Mouse (Mus musculus) limb, embryonic 10.5 days (tissue): ENCODE results near the gene Cntn4. TPM values are rescaled to one million over a fixed set of nuclear protein-coding genes. Genes with fewer than 3 reads are reported as not detected.
"Not testable (repeated sequence)": the region's sequence is repeated elsewhere in the genome, so short reads cannot be mapped to it uniquely, and the experiment has no call there.

Experiments
- DNase-seq: peaks from one replicate; pipeline ENCODE4 v3.0.0-alpha.2; 2017; ENCODE audit warnings: low spot score
- H3K27ac ChIP-seq: fragments of 300-500 bp; sonication (generic); 2 replicates; pipeline ENCODE4 v1.5.1; 2016; ENCODE audit warnings: mild to moderate bottlenecking
- H3K27me3 ChIP-seq: fragments of 300-500 bp; sonication (generic); 2 replicates; pipeline ENCODE4 v1.6.1; 2016; ENCODE audit warnings: low read depth, mild to moderate bottlenecking; ENCODE audit not compliant: poor library complexity, severe bottlenecking
- H3K36me3 ChIP-seq: fragments of 300-500 bp; sonication (generic); 2 replicates; pipeline ENCODE4 v1.6.1; 2016; ENCODE audit warnings: mild to moderate bottlenecking, moderate library complexity
- H3K4me1 ChIP-seq: fragments of 300-500 bp; sonication (generic); 2 replicates; pipeline ENCODE4 v1.6.1; 2016
- H3K4me3 ChIP-seq: fragments of 300-500 bp; sonication (generic); 2 replicates; pipeline ENCODE4 v1.5.1; 2016; ENCODE audit warnings: mild to moderate bottlenecking, moderate library complexity
- H3K9me3 ChIP-seq: fragments of 300-500 bp; sonication (generic); replicated peaks from 2 replicates; pipeline ENCODE4 v1.6.1; 2016; ENCODE audit warnings: mild to moderate bottlenecking
- WGBS: fragments of 180-500 bp; shearing (Covaris S2); methylation state at CpG from one replicate; pipeline ENCODE4 v1.1.7; 2016; 5-methylcytosine and 5-hydroxymethylcytosine counted together
- polyA plus RNA-seq: library from polyadenylated mRNA; unstranded; fragments of >200 nt; fragmentation: Nextera tagmentation; extraction: Ambion mirVana; gene quantifications from 2 replicates; pipeline ENCODE4 v1.2.1, GENCODE M21; 2016

Gene Cntn4
- polyA plus RNA-seq, 1 experiment from 2014 or later: 0.81 TPM

GRCm38 (mm10) chr6:106358801-106359200 lies 681.3 kb downstream of the Cntn4 start:
- WGBS: 86% methylated on average over 2 of the region's 2 CpGs
- not testable (repeated sequence) for H3K9me3 ChIP-seq, H3K27ac ChIP-seq, H3K36me3 ChIP-seq, H3K27me3 ChIP-seq, DNase-seq, H3K4me1 ChIP-seq, H3K4me3 ChIP-seq

- no peak overlapping the region for H3K27ac ChIP-seq
- no peak overlapping the region for H3K4me3 ChIP-seq
- DNase-seq: no peak
- H3K36me3 ChIP-seq: no peaks in the 10 kb centered on the region
- no peaks in the 10 kb centered on the region for H3K9me3 ChIP-seq
- H3K4me1 ChIP-seq: no peaks in the 10 kb centered on the region
- 86% methylated on average over 6 of the region's 6 CpGs for WGBS
- H3K27me3 ChIP-seq: no peaks in the 10 kb centered on the region
These were observed 704.0 kb downstream of the Cntn4 start for GRCm38 (mm10) chr6:106381288-106382025.

GRCm38 (mm10) chr6:106387833-106388406 lies 710.5 kb downstream of the Cntn4 start:
- 90% methylated on average over 2 of the region's 2 CpGs for WGBS
- H3K9me3 ChIP-seq: no peaks in the 10 kb centered on the region
- no peak overlapping the region for H3K4me3 ChIP-seq
- H3K4me1 ChIP-seq: no peaks in the 10 kb centered on the region
- DNase-seq: no peak
- H3K27ac ChIP-seq: no peak overlapping the region
- H3K27me3 ChIP-seq: no peaks in the 10 kb centered on the region
- no peaks in the 10 kb centered on the region for H3K36me3 ChIP-seq

DNA sequence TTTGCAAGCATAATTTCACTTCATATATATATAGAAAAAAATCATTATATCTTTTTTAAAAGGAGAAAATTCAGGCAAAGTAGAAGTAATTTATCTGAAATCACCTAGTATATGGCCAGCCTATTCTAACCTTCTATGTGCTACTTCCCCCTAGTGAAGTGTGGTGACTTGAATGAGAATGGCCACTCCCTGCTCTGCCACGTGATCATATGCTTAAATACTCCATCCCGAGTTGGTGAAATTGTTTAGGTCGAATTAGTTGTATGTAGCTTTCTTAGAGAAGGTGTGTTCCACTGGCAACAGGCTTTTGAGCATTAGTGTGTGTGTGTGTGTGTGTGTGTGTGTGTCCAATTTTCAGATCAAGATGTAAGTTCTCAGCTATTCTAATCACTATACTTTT lies 730.6 kb downstream of the Cntn4 start:
- Histone ChIP-seq H3K27me3 (no peaks in the 10 kb centered on the region), H3K27ac (no peak overlapping the region), H3K4me3 (no peak overlapping the region), H3K36me3 (no peaks in the 10 kb centered on the region), H3K4me1 (no peaks in the 10 kb centered on the region), H3K9me3 (no peaks in the 10 kb centered on the region)
- WGBS: 85% methylated on average over 3 of the region's 3 CpGs
- DNase-seq: no peak

GRCm38 (mm10) chr6:106408634-106409033 lies 731.2 kb downstream of the Cntn4 start:
- Histone ChIP-seq H3K27ac (no peak overlapping the region), H3K27me3 (no peaks in the 10 kb centered on the region), H3K4me1 (no peaks in the 10 kb centered on the region), H3K36me3 (no peaks in the 10 kb centered on the region), H3K4me3 (no peak overlapping the region), H3K9me3 (no peaks in the 10 kb centered on the region)
- no peak for DNase-seq
- WGBS: 83% methylated on average over 3 of the region's 3 CpGs

DNA sequence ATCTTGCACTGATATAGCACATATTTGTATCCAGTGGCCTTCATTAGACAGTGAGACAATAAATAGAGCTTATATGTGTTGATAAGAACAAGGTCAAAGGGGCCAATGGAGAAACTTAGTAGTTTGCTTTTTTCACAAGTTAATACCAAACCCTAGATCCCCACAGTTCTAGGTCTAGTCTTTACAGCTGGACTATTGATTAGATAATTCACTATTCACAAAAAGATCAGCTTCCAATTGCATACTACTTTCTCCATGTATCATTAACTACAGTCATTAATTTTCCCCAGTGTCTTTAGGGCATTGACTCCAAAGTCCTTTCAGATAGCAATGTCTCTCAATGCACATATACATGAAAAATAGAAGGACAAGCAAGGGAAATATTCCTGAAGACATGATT lies 745.5 kb downstream of the Cntn4 start:
- Histone ChIP-seq H3K4me3 (no peak overlapping the region), H3K27ac (no peak overlapping the region), H3K4me1 (no peaks in the 10 kb centered on the region), H3K36me3 (no peaks in the 10 kb centered on the region), H3K27me3 (no peaks in the 10 kb centered on the region), H3K9me3 (no peaks in the 10 kb centered on the region)
- DNase-seq: no peak

GRCm38 (mm10) chr6:106423471-106423870 lies 746.0 kb downstream of the Cntn4 start:
- WGBS: 95% methylated on average over 2 of the region's 2 CpGs
- H3K4me3 ChIP-seq: no peak overlapping the region
- DNase-seq: no peak
- H3K4me1 ChIP-seq: no peaks in the 10 kb centered on the region
- no peaks in the 10 kb centered on the region for H3K36me3 ChIP-seq
- no peak overlapping the region for H3K27ac ChIP-seq
- H3K27me3 ChIP-seq: no peaks in the 10 kb centered on the region
- no peaks in the 10 kb centered on the region for H3K9me3 ChIP-seq

DNA sequence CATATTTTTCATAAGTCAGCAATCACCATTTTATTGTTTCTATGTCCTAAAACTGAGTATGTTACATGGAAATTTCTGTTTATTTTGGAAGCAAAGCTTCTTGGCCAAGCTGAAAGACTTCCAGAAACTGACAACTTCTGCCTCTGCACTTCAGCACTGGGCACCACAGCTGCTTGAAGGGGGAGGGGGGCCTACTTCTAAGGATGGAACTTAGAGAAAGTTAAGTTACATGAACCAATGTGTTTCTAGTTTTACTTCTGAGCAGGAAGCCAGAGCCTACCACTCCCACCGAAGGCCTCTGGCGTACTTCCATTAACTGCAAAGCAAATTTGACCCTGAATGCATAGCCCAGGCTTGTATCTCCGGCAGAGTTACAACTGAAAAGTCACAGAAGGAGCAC lies 749.2 kb downstream of the Cntn4 start:
- no peaks in the 10 kb centered on the region for H3K36me3 ChIP-seq
- no peaks in the 10 kb centered on the region for H3K27me3 ChIP-seq
- DNase-seq: no peak
- no peaks in the 10 kb centered on the region for H3K4me1 ChIP-seq
- H3K9me3 ChIP-seq: no peaks in the 10 kb centered on the region
- 87% methylated on average over 3 of the region's 3 CpGs for WGBS
- H3K4me3 ChIP-seq: no peak overlapping the region
- H3K27ac ChIP-seq: no peak overlapping the region

GRCm38 (mm10) chr6:106431466-106431865 lies 754.0 kb downstream of the Cntn4 start:
- no peaks in the 10 kb centered on the region for H3K27me3 ChIP-seq
- no peak overlapping the region for H3K4me3 ChIP-seq
- no peaks in the 10 kb centered on the region for H3K4me1 ChIP-seq
- H3K9me3 ChIP-seq: no peaks in the 10 kb centered on the region
- WGBS: 92% methylated on average over 3 of the region's 3 CpGs
- no peak for DNase-seq
- H3K27ac ChIP-seq: no peak overlapping the region
- H3K36me3 ChIP-seq: no peaks in the 10 kb centered on the region

DNA sequence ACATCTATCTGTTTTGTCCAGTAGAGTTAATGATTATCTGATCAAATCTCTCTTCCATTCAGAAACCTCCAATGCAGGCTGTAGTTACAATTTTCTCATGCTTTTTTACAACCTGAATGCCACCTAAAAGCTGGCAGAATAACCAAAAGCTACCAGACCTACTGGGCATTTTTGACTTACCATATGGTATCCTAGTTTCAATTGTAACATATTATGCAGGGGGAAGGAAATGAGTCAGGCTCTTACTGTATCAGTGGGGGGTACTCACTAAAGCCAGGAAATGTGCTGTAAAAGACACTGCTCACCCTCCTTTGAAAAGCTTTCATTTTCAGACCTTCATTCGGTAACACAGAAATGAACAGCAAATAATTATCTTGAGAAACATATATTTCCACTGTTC lies 763.3 kb downstream of the Cntn4 start:
- DNase-seq: no peak
- no peaks in the 10 kb centered on the region for H3K36me3 ChIP-seq
- no peaks in the 10 kb centered on the region for H3K27me3 ChIP-seq
- no peaks in the 10 kb centered on the region for H3K9me3 ChIP-seq
- H3K4me1 ChIP-seq: peaks cover 15% of the 10 kb centered on the region
- no peak overlapping the region for H3K27ac ChIP-seq
- H3K4me3 ChIP-seq: no peak overlapping the region
- WGBS: 56% methylated on average over 1 of the region's 1 CpGs

- H3K27ac ChIP-seq: no peak overlapping the region
- H3K4me1 ChIP-seq: peaks cover 15% of the 10 kb centered on the region
- H3K36me3 ChIP-seq: no peaks in the 10 kb centered on the region
- no peaks in the 10 kb centered on the region for H3K27me3 ChIP-seq
- no peak for DNase-seq
- no peak overlapping the region for H3K4me3 ChIP-seq
- H3K9me3 ChIP-seq: no peaks in the 10 kb centered on the region
- WGBS: 52% methylated on average over 3 of the region's 3 CpGs
These were observed 763.8 kb downstream of the Cntn4 start for GRCm38 (mm10) chr6:106441246-106441645.

DNA sequence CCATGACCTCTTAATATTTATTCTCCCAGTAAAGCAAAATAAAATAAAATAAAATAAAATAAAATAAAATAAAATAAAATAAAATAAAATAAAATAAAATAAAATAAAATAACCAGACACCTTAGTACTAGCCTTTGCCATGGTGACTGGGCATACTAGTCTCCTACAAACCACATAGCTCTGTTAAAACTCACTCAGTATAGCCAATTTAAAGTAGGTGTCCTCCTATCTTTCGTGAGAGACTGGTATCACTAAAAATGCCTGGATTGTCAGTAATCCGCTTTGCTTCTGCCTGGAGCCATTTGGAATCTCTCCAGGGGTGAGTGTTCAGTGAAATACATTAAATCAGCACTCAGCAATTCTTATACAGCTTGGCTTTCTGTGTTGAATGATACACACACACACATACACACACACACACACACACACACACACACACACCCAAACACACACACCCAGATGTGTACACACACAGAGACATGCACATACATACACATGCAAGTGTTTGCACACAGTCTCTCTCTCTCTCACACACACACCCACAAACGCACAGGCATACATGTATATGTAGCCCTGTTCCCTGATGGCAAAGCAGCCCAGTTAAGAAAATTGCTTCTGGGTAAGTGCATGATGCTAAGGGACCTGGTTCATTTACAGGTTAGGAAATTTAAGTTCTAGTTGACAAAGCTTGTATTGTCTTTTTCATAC lies 776.8 kb downstream of the Cntn4 start:
- Histone ChIP-seq H3K9me3 (no peaks in the 10 kb centered on the region), H3K4me3 (no peak overlapping the region), H3K27me3 (no peaks in the 10 kb centered on the region), H3K36me3 (no peaks in the 10 kb centered on the region), H3K27ac (no peak overlapping the region), H3K4me1 (peaks cover 3% of the 10 kb centered on the region; the same call in 1 of the 2 replicates)
- DNase-seq: no peak
- 88% methylated on average over 3 of the region's 3 CpGs for WGBS

DNA sequence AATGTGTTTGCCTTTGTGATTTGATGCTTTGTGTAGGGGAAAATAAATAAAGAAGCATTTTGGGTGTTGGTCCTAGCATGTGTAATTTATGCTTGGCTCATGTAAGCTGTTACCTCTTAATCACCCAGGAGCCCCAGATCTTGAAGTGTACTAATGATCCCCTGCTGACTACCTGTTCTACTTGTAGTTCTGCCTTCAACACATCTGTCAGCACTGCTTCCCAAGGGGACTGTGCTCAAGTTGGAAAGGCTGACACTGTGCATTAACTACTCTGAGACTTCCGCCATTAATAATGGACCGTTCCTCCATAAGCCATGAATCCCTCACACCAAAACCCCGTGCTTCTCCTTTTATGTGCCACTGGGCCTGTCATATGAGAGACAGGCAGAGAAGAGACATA lies 778.2 kb downstream of the Cntn4 start:
- Histone ChIP-seq H3K4me3 (no peak overlapping the region), H3K4me1 (peaks cover 3% of the 10 kb centered on the region; the same call in 1 of the 2 replicates), H3K27ac (no peak overlapping the region), H3K27me3 (no peaks in the 10 kb centered on the region), H3K36me3 (no peaks in the 10 kb centered on the region), H3K9me3 (no peaks in the 10 kb centered on the region)
- 82% methylated on average over 3 of the region's 3 CpGs for WGBS
- DNase-seq: no peak
